Mouse (Mus musculus) ES-Bruce4 (cell line): Measurements from ENCODE around the gene Fbxl21. TPM values are rescaled to one million over a fixed set of nuclear protein-coding genes. Genes with fewer than 3 reads are reported as not detected.

Experiments used
- H3K27ac ChIP-seq: 2 replicates; pipeline ENCODE4 v1.5.1; 2012; ENCODE audit warnings: low read length, inconsistent platforms; ENCODE audit not compliant: insufficient read depth
- H3K27me3 ChIP-seq: 2 replicates; pipeline ENCODE4 v1.6.1; 2012; ENCODE audit warnings: mild to moderate bottlenecking, low read length, inconsistent platforms; ENCODE audit not compliant: control insufficient read depth, poor library complexity, insufficient read depth, severe bottlenecking
- H3K36me3 ChIP-seq: 2 replicates; pipeline ENCODE4 v1.6.1; 2012; ENCODE audit warnings: inconsistent platforms, mild to moderate bottlenecking, low read length, moderate library complexity; ENCODE audit not compliant: control insufficient read depth, poor library complexity, insufficient read depth, severe bottlenecking
- H3K4me1 ChIP-seq: one replicate; pipeline ENCODE4 v1.8.1; 2011; ENCODE audit warnings: low read length; ENCODE audit not compliant: control insufficient read depth, insufficient read depth
- H3K4me3 ChIP-seq: 2 replicates; pipeline ENCODE4 v1.5.1; 2011; ENCODE audit warnings: low read depth, mild to moderate bottlenecking, low read length
- H3K9ac ChIP-seq: 2 replicates; pipeline ENCODE4 v1.6.1; 2012; ENCODE audit warnings: low read depth, mild to moderate bottlenecking, inconsistent platforms; ENCODE audit not compliant: poor library complexity, severe bottlenecking
- H3K9me3 ChIP-seq: replicated peaks from 2 replicates; pipeline ENCODE4 v1.6.1; 2012; ENCODE audit warnings: mild to moderate bottlenecking, low read length, inconsistent platforms; ENCODE audit not compliant: control insufficient read depth, poor library complexity, insufficient read depth, severe bottlenecking
- CTCF ChIP-seq: IDR thresholded peaks from one replicate; pipeline ENCODE4 v1.8.1; 2011; ENCODE audit warnings: low read depth, low read length
- EP300 ChIP-seq: IDR thresholded peaks from 2 replicates; pipeline ENCODE4 v1.6.1; 2011; ENCODE audit warnings: low read depth, low read length; ENCODE audit not compliant: insufficient read depth
- POLR2A ChIP-seq: IDR thresholded peaks from one replicate; pipeline ENCODE4 v1.8.1; 2011; ENCODE audit warnings: low read length; ENCODE audit not compliant: insufficient read depth
- polyA plus RNA-seq: library from polyadenylated mRNA; stranded (reverse); fragments of >200 nt; gene quantifications from 2 replicates; pipeline ENCODE4 v1.2.4, GENCODE M21; 2011; ENCODE audit warnings: low read depth; ENCODE audit not compliant: missing spikeins, insufficient read depth, insufficient read length

The Fbxl21 gene
- 2.3 and 2.7 TPM in 2 replicates for polyA plus RNA-seq

DNA sequence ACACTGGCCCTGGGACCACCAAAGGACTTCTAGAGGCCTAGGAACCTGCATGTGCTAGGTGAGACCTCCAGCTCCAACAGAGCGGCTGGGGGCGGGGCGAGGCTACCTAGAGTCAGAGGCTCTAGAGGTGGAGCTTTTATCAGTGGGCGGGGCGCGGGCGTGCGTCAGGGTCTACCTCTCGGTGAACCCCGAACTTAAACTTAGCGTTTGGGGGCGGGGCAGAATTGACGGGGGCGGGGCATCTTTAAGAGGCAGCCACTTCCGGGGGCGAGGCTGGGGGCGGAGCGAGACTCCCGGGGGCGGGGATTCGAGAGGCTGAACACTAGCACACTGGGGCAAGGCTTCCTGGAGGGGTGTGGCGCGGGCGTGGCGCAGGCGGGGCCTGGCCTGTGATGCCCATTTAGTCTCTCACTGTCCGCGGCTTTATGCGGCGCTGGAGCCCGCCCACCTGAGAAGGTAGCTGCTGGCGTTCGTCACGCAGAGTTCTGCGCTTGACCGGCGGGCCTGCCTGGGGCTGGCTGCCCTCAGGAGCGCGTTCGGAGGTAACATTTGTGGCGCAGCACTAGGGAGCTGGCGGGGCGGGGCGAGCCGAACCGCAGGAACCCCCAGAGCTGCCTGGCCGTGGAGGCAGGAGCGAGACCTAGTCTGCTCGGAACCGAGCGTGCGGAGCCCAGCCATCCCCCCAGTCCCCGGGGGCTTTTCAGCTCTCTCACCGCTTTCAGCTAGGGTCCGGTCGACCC is at the start of gene Fbxl21:
Gene Fbxl21, plus strand, starts transcription at position 392 of the 740 bp plus-strand sequence.
- Histone ChIP-seq H3K27ac (no peak within 1 kb of the TSS), H3K36me3 (no peaks in the 10 kb centered on the region), H3K27me3 (no peaks in the 10 kb centered on the region), H3K4me1 (no peaks in the 10 kb centered on the region), H3K9me3 (no peaks in the 10 kb centered on the region), H3K4me3 (peak within 1 kb of the TSS; percentile 64), H3K9ac (peak within 1 kb of the TSS; percentile 56; the same call in 1 of the 2 replicates)
- TF ChIP-seq POLR2A (peak; percentile 98), CTCF (no peak), EP300 (0 out of 2 replicates have a peak, but pooled peaks have one; percentile 31)

DNA sequence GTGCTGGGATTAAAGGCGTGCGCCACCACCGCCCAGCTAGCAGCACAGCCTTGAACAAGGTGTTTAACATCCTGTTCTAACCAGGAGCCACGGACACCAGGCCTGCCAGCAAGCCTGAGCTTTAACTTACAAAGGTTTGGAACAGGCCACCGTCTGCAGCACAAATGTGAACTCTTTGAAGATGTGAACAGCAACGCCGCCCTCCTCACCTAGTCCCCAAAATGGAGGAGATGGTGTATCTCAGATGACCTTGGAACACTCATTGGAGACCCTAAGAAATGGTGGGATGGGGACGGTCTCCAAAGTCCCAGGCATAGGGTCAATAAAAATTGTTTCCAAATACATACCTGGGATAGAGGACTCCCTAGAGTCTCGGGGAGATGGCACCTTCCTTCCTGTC is 49.6 kb upstream of the Fbxl21 start:
- Histone ChIP-seq H3K27ac (no peak overlapping the region), H3K4me3 (no peak overlapping the region), H3K4me1 (no peaks in the 10 kb centered on the region), H3K9ac (no peak overlapping the region), H3K36me3 (no peaks in the 10 kb centered on the region), H3K9me3 (no peaks in the 10 kb centered on the region), H3K27me3 (no peaks in the 10 kb centered on the region)
- TF ChIP-seq CTCF, result no peak
- no peak for TF ChIP-seq EP300
- TF ChIP-seq POLR2A, result no peak

- Histone ChIP-seq H3K9me3 (no peaks in the 10 kb centered on the region), H3K4me3 (no peak overlapping the region), H3K36me3 (no peaks in the 10 kb centered on the region), H3K4me1 (no peaks in the 10 kb centered on the region), H3K27me3 (no peaks in the 10 kb centered on the region), H3K9ac (no peak overlapping the region), H3K27ac (no peak overlapping the region)
- no peak for TF ChIP-seq POLR2A
- TF ChIP-seq CTCF, result peak; percentile 67
Measured at GRCm38 (mm10) chr13:56475363-56475762, 46.9 kb upstream of the Fbxl21 start.

DNA sequence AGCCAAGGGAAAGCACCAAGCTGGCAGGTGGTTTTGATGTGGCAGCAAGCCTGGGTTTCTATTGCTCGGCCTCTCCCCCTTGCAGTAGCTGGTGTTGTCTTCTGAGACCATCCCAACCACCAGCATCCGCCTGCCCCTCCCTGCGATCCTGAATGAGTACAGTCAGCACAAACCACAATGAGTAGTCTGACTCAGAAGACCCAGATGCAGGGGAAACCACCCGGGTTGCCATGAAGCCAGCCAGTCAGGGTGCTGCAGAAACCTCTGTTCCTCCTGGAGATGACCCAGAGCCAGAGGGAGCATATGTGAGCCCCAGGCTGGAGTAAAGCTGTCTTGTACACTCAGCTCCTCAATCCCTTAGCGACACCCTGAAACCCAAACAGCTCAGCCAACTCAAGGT is 45.5 kb upstream of the Fbxl21 start:
- H3K4me3 ChIP-seq, result no peak overlapping the region
- no peak overlapping the region for H3K9ac ChIP-seq
- H3K27me3 ChIP-seq, result no peaks in the 10 kb centered on the region
- no peak overlapping the region for H3K27ac ChIP-seq
- no peaks in the 10 kb centered on the region for H3K9me3 ChIP-seq
- no peak for TF ChIP-seq CTCF
- TF ChIP-seq POLR2A, result no peak
- TF ChIP-seq EP300, result no peak
- H3K4me1 ChIP-seq, result no peaks in the 10 kb centered on the region
- H3K36me3 ChIP-seq, result no peaks in the 10 kb centered on the region

DNA sequence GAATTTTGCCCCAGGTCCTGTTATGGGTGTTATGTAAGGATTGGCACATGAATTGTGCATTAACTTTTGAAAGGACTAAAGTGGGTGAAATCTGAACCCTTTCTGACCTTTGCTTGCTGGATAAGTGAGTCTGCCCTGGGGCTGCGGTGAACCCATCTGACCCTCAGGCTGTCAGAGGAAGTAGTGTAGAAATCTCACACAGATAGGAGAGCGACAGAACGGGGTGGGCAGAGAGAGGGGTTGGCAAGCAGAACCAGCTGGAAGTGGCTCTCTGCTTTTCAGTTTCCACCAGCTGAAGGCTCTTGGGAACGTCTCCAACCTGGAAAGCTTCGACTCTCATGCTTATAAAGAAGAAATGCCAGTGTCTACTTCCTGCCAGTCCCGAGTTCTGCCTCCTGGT is 45.0 kb upstream of the Fbxl21 start:
- no peak overlapping the region for H3K9ac ChIP-seq
- no peaks in the 10 kb centered on the region for H3K27me3 ChIP-seq
- no peaks in the 10 kb centered on the region for H3K9me3 ChIP-seq
- TF ChIP-seq CTCF, result no peak
- no peak for TF ChIP-seq EP300
- no peak for TF ChIP-seq POLR2A
- H3K4me3 ChIP-seq, result no peak overlapping the region
- H3K36me3 ChIP-seq, result no peaks in the 10 kb centered on the region
- no peaks in the 10 kb centered on the region for H3K4me1 ChIP-seq
- no peak overlapping the region for H3K27ac ChIP-seq

DNA sequence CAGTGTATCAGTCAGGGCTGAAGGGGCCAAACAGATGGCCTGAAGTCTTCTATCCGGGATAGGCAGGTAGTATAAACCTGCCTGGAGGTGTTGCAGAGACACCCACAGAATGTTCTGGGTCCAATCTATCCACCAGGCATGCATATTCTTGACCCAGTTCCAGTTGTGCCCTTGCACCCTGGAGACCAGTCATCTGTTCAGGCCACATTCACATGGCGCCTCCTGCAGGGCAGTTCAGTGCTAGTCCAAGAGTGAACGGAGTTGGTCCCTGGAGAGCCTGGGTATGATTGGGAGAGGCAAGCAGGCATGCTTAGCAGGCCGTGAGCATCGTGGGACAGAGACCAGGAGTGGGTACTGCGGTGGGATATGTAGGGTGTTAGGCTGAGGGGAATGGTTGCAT is 44.2 kb upstream of the Fbxl21 start:
- Histone ChIP-seq H3K9me3 (no peaks in the 10 kb centered on the region), H3K9ac (no peak overlapping the region), H3K36me3 (no peaks in the 10 kb centered on the region), H3K27me3 (no peaks in the 10 kb centered on the region), H3K4me3 (no peak overlapping the region), H3K4me1 (no peaks in the 10 kb centered on the region), H3K27ac (no peak overlapping the region)
- TF ChIP-seq EP300 (no peak), CTCF (peak; percentile 36)
